Mouse (Mus musculus) ES-Bruce4 (cell line): ENCODE results near the gene Vps26c. TPM values are rescaled to one million over a fixed set of nuclear protein-coding genes. Genes with fewer than 3 reads are reported as not detected.

Experiments
- H3K27ac ChIP-seq: 2 replicates; pipeline ENCODE4 v1.5.1; 2012; ENCODE audit warnings: low read length, inconsistent platforms; ENCODE audit not compliant: insufficient read depth
- H3K27me3 ChIP-seq: 2 replicates; pipeline ENCODE4 v1.6.1; 2012; ENCODE audit warnings: mild to moderate bottlenecking, low read length, inconsistent platforms; ENCODE audit not compliant: control insufficient read depth, poor library complexity, insufficient read depth, severe bottlenecking
- H3K36me3 ChIP-seq: 2 replicates; pipeline ENCODE4 v1.6.1; 2012; ENCODE audit warnings: inconsistent platforms, mild to moderate bottlenecking, low read length, moderate library complexity; ENCODE audit not compliant: control insufficient read depth, poor library complexity, insufficient read depth, severe bottlenecking
- H3K4me1 ChIP-seq: one replicate; pipeline ENCODE4 v1.8.1; 2011; ENCODE audit warnings: low read length; ENCODE audit not compliant: control insufficient read depth, insufficient read depth
- H3K4me3 ChIP-seq: 2 replicates; pipeline ENCODE4 v1.5.1; 2011; ENCODE audit warnings: low read depth, mild to moderate bottlenecking, low read length
- H3K9ac ChIP-seq: 2 replicates; pipeline ENCODE4 v1.6.1; 2012; ENCODE audit warnings: low read depth, mild to moderate bottlenecking, inconsistent platforms; ENCODE audit not compliant: poor library complexity, severe bottlenecking
- H3K9me3 ChIP-seq: replicated peaks from 2 replicates; pipeline ENCODE4 v1.6.1; 2012; ENCODE audit warnings: mild to moderate bottlenecking, low read length, inconsistent platforms; ENCODE audit not compliant: control insufficient read depth, poor library complexity, insufficient read depth, severe bottlenecking
- CTCF ChIP-seq: IDR thresholded peaks from one replicate; pipeline ENCODE4 v1.8.1; 2011; ENCODE audit warnings: low read depth, low read length
- EP300 ChIP-seq: IDR thresholded peaks from 2 replicates; pipeline ENCODE4 v1.6.1; 2011; ENCODE audit warnings: low read depth, low read length; ENCODE audit not compliant: insufficient read depth
- POLR2A ChIP-seq: IDR thresholded peaks from one replicate; pipeline ENCODE4 v1.8.1; 2011; ENCODE audit warnings: low read length; ENCODE audit not compliant: insufficient read depth
- polyA plus RNA-seq: library from polyadenylated mRNA; stranded (reverse); fragments of >200 nt; gene quantifications from 2 replicates; pipeline ENCODE4 v1.2.4, GENCODE M21; 2011; ENCODE audit warnings: low read depth; ENCODE audit not compliant: missing spikeins, insufficient read depth, insufficient read length

Gene Vps26c
- polyA plus RNA-seq, 1 experiment: 38.9 TPM

- H3K9ac ChIP-seq: no peak overlapping the region
- H3K27ac ChIP-seq: no peak overlapping the region
- H3K4me1 ChIP-seq: no peaks in the 10 kb centered on the region
- H3K27me3 ChIP-seq: no peaks in the 10 kb centered on the region
- H3K9me3 ChIP-seq: no peaks in the 10 kb centered on the region
- no peaks in the 10 kb centered on the region for H3K36me3 ChIP-seq
- TF ChIP-seq POLR2A (no peak), EP300 (no peak), CTCF (no peak)
- H3K4me3 ChIP-seq: no peak overlapping the region
Measured at GRCm38 (mm10) chr16:94566834-94567585, 40.4 kb upstream of the Vps26c start.

DNA sequence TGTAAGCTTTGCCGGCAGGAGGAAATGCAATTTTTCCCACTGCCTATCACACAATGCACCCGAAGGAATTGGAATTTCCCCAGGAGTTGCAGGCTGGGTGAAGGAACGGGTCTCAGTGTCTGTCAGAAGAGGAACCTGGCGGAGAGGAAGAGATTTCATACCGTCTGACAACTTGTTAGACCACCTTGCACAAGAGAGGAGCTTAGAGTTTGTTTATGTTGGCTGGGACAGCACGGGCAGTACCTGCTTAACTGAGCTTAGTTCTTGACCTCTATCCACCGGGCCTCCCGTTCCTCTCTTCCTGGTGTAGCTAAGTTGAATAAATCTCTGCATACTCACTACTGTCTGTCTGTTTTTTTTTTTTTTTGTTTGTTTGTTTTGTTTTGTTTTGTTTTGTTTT lies 39.5 kb upstream of the Vps26c start:
- no peak overlapping the region for H3K27ac ChIP-seq
- no peak overlapping the region for H3K9ac ChIP-seq
- TF ChIP-seq CTCF: no peak
- no peak for TF ChIP-seq POLR2A
- no peak for TF ChIP-seq EP300
- no peaks in the 10 kb centered on the region for H3K27me3 ChIP-seq
- H3K4me3 ChIP-seq: no peak overlapping the region
- H3K9me3 ChIP-seq: no peaks in the 10 kb centered on the region
- no peaks in the 10 kb centered on the region for H3K4me1 ChIP-seq
- no peaks in the 10 kb centered on the region for H3K36me3 ChIP-seq

GRCm38 (mm10) chr16:94560618-94561017 lies 34.0 kb upstream of the Vps26c start:
- H3K27ac ChIP-seq: no peak overlapping the region
- TF ChIP-seq EP300: no peak
- TF ChIP-seq CTCF: no peak
- no peak for TF ChIP-seq POLR2A

GRCm38 (mm10) chr16:94559782-94560181 lies 33.2 kb upstream of the Vps26c start:
- Histone ChIP-seq H3K4me1 (no peaks in the 10 kb centered on the region), H3K9ac (no peak overlapping the region), H3K27me3 (no peaks in the 10 kb centered on the region), H3K9me3 (no peaks in the 10 kb centered on the region), H3K36me3 (no peaks in the 10 kb centered on the region), H3K4me3 (no peak overlapping the region), H3K27ac (no peak overlapping the region)
- TF ChIP-seq CTCF (no peak), POLR2A (no peak), EP300 (no peak)

More at GRCm38 (mm10) chr16:94560618-94561017, 34.0 kb upstream of the Vps26c start:
- no peaks in the 10 kb centered on the region for H3K4me1 ChIP-seq
- H3K27me3 ChIP-seq: no peaks in the 10 kb centered on the region
- no peaks in the 10 kb centered on the region for H3K9me3 ChIP-seq
- H3K4me3 ChIP-seq: no peak overlapping the region
- no peak overlapping the region for H3K9ac ChIP-seq
- no peaks in the 10 kb centered on the region for H3K36me3 ChIP-seq

GRCm38 (mm10) chr16:94559282-94559681 lies 32.7 kb upstream of the Vps26c start:
- Histone ChIP-seq H3K36me3 (no peaks in the 10 kb centered on the region), H3K27me3 (no peaks in the 10 kb centered on the region), H3K9me3 (0 out of 2 replicates have a peak, but pooled peaks cover 3% of the 10 kb centered on the region), H3K9ac (no peak overlapping the region), H3K27ac (no peak overlapping the region), H3K4me1 (no peaks in the 10 kb centered on the region), H3K4me3 (no peak overlapping the region)
- no peak for TF ChIP-seq POLR2A
- TF ChIP-seq EP300: no peak
- TF ChIP-seq CTCF: no peak

DNA sequence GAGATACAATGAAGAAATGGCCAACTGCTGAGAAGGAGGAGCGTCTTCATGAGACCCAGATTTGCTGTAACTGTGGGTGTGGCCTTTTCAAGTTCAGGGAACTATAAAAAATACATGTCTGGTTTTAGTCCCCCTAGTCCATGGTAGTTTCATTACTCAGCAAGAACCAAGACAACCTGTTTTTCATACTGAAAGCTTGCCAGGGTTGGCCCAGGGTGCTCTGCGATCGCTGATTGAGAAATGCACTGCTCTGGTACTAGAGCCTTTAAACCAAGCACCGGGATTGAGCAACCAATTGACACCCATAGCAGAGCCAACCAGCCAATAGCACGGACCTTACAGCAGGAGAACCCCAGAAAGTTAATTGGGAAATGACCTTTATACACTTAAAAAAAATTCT lies 29.6 kb upstream of the Vps26c start:
- Histone ChIP-seq H3K9ac (no peak overlapping the region), H3K27me3 (no peaks in the 10 kb centered on the region), H3K27ac (no peak overlapping the region), H3K9me3 (0 out of 2 replicates have a peak, but pooled peaks cover 4% of the 10 kb centered on the region), H3K4me3 (no peak overlapping the region), H3K36me3 (no peaks in the 10 kb centered on the region), H3K4me1 (no peaks in the 10 kb centered on the region)
- TF ChIP-seq POLR2A (no peak), EP300 (no peak), CTCF (no peak)
